Mouse (Mus musculus): ENCODE results near the gene B4galt5. TPM values are rescaled to one million over a fixed set of nuclear protein-coding genes. Genes with fewer than 3 reads are reported as not detected.

The B4galt5 gene
- polyA plus RNA-seq (2012; rRNA removed) = 23.6 and 27.9 TPM in 2 replicates

GRCm38 (mm10) chr2:167348376-167349282 is at the start of gene B4galt5:
Gene B4galt5 (minus strand): TSS chr2:167349183.

Other genes starting within 250 kb of the B4galt5 start
- 8.5 and 8.6 TPM in 2 replicates for gene Kcnb1, start 159.0 kb downstream of the B4galt5 start, polyA plus RNA-seq (2012; rRNA removed)
- 135 and 147 TPM in 2 replicates for gene Ptgis, start 108.6 kb downstream of the B4galt5 start, polyA plus RNA-seq (2012; rRNA removed)
- 46.3 and 47.4 TPM in 2 replicates for gene Slc9a8, start 72.5 kb upstream of the B4galt5 start, polyA plus RNA-seq (2012; rRNA removed)
- 77.5 and 96.8 TPM in 2 replicates for gene Rnf114, start 143.5 kb upstream of the B4galt5 start, polyA plus RNA-seq (2012; rRNA removed)
- gene Spata2, start 143.7 kb upstream of the B4galt5 start, polyA plus RNA-seq (2012; rRNA removed) = 32.3 and 38.4 TPM in 2 replicates
- gene Snai1, start 189.0 kb upstream of the B4galt5 start, polyA plus RNA-seq (2012; rRNA removed) = 57.7 and 77.1 TPM in 2 replicates